Mouse (Mus musculus): Measurements from ENCODE around the gene Hoxa7.

- TF ChIP-seq POLR2AphosphoS2 (IDR thresholded peaks at IDR 0.05; ENCODE audit: insufficient read length, low read depth) (no peak), POLR2A (IDR thresholded peaks at IDR 0.05; ENCODE audit: insufficient read length, low read depth) (no peak), MAX (IDR thresholded peaks at IDR 0.05; ENCODE audit: low read depth) (no peak), TCF12 (IDR thresholded peaks at IDR 0.05; ENCODE audit: insufficient read depth, poor library complexity, severe bottlenecking) (no peak), MYOG (IDR thresholded peaks at IDR 0.05; ENCODE audit: control insufficient read depth in 1 of 3, insufficient read depth in 1 of 3, insufficient read length in 2 of 3, low read depth in 2 of 3) (no peak), E2F4 (IDR thresholded peaks at IDR 0.05; ENCODE audit: insufficient read depth) (no peak), USF1 (IDR thresholded peaks at IDR 0.05; ENCODE audit: low read depth) (no peak), SRF (IDR thresholded peaks at IDR 0.05; ENCODE audit: control insufficient read depth, insufficient read length, low read depth) (no peak), MYOD1 (IDR thresholded peaks at IDR 0.05; ENCODE audit: control insufficient read depth in 1 of 3, insufficient read length in 2 of 3, low read depth in 2 of 3) (no peak), CEBPB (IDR thresholded peaks at IDR 0.05; ENCODE audit: insufficient read depth, poor library complexity, severe bottlenecking) (no peak)
Observed at GRCm38 (mm10) chr6:52170898-52171223, 50.8 kb downstream of the Hoxa7 start.

Data from myocyte (in vitro differentiated cells).